In the genomic region with DNA sequence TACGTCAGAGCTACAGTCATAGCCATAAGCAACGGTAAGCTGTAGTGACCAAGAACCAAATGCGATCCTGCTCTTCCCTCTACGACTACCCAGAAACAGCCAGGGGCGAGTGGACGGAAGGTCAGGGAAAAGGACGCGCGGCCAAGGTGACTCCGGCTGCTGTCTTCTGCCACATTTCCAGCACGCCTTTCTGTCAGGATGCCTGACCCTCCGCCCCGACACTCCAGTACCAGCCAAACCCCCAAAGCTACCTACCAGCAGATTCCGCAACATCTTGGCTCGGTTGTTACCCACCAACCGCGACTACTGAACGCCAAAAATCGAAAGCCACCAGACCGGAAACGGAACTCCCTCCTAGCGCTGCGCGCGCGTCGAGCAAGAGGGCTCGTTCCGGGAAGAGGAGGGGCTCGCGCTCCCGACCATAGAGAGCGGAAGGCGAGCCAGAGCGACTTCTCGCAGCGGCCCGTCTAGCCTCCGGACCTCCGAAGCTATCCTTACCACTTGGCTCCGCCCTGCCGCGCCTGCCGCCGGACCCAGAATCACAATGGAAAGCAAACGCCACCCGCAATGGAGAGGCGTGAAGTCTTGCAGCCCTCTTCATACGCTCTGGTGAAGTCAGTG, we compare ENCODE assay signal across 8 mouse cellular contexts. TPM values are rescaled to one million over a fixed set of nuclear protein-coding genes. Genes with fewer than 3 reads are reported as not detected.
DNase-seq lines count a peak whose midpoint lies in the region; ATAC-seq and TF ChIP-seq lines count a peak whose summit lies in the region.

Gene Cox7a2, minus strand, starts transcription at position 494 of the 621 bp plus-strand sequence.

- H3K36me3 ChIP-seq in ES-Bruce4 (ENCODE audit: control insufficient read depth, insufficient read depth, low read length, poor library complexity, severe bottlenecking), result peaks cover 29% of the 10 kb centered on the region
- peaks cover 13% of the 10 kb centered on the region for H3K36me3 ChIP-seq in forebrain, embryonic 13.5 days (ENCODE audit: poor library complexity, severe bottlenecking)
- peaks cover 17% of the 10 kb centered on the region for H3K36me3 ChIP-seq in liver, postnatal 0 days (replicated peaks; ENCODE audit: insufficient read depth, low read length)
- H3K36me3 ChIP-seq in neural tube, embryonic 14.5 days (ENCODE audit: control insufficient read depth, insufficient read depth, low read length), result peaks cover 12% of the 10 kb centered on the region

- H3K4me1 ChIP-seq in ES-Bruce4 (ENCODE audit: control insufficient read depth, insufficient read depth, low read length), result peaks cover 2% of the 10 kb centered on the region
- peaks cover 20% of the 10 kb centered on the region for H3K4me1 ChIP-seq in forebrain, embryonic 13.5 days
- H3K4me1 ChIP-seq in liver, postnatal 0 days (ENCODE audit: insufficient read depth), result peaks cover 16% of the 10 kb centered on the region
- H3K4me1 ChIP-seq in neural tube, embryonic 14.5 days (ENCODE audit: control insufficient read depth, insufficient read depth, low read length), result peaks cover 8% of the 10 kb centered on the region; the same call in 1 of the 2 replicates

- TF ChIP-seq POLR2A in ES-Bruce4 (IDR thresholded peaks at IDR 0.05; ENCODE audit: insufficient read depth, low read length), result no peak

- intact Hi-C loops in heart, postnatal 10 days (cut with DNase I), result no loop called here

- TF ChIP-seq CTCF in ES-Bruce4 (IDR thresholded peaks at IDR 0.05; ENCODE audit: low read depth, low read length), result no peak
- TF ChIP-seq CTCF in liver, postnatal 0 days (IDR thresholded peaks at IDR 0.05; ENCODE audit: low read depth), result 0 out of 2 replicates have a peak, but pooled peaks have one; percentile 3

- H3K27me3 ChIP-seq in ES-Bruce4 (ENCODE audit: control insufficient read depth, insufficient read depth, low read length, poor library complexity, severe bottlenecking), result no peaks in the 10 kb centered on the region
- no peaks in the 10 kb centered on the region for H3K27me3 ChIP-seq in forebrain, embryonic 13.5 days
- H3K27me3 ChIP-seq in liver, postnatal 0 days (ENCODE audit: insufficient read depth, low read length), result no peaks in the 10 kb centered on the region
- H3K27me3 ChIP-seq in neural tube, embryonic 14.5 days (ENCODE audit: control insufficient read depth, insufficient read depth, low read length), result no peaks in the 10 kb centered on the region

- no peaks in the 10 kb centered on the region for H3K9me3 ChIP-seq in ES-Bruce4 (replicated peaks; ENCODE audit: control insufficient read depth, insufficient read depth, low read length, poor library complexity, severe bottlenecking)
- H3K9me3 ChIP-seq in forebrain, embryonic 13.5 days (replicated peaks), result no peaks in the 10 kb centered on the region
- no peaks in the 10 kb centered on the region for H3K9me3 ChIP-seq in liver, postnatal 0 days (ENCODE audit: low read length)
- no peaks in the 10 kb centered on the region for H3K9me3 ChIP-seq in neural tube, embryonic 14.5 days (ENCODE audit: control insufficient read depth, low read length)

- H3K4me2 ChIP-seq in forebrain, embryonic 13.5 days, result peak within 1 kb of the TSS; percentile 65
- peak within 1 kb of the TSS; percentile 79 for H3K4me2 ChIP-seq in liver, postnatal 0 days (ENCODE audit: low read depth, low read length)
- peak within 1 kb of the TSS; percentile 45 for H3K4me2 ChIP-seq in neural tube, embryonic 14.5 days (ENCODE audit: low read depth, low read length)

- WGBS in forebrain, embryonic 13.5 days, result under 1% methylated on average over 49 of the region's 49 CpGs
- under 1% methylated on average over 49 of the region's 49 CpGs for WGBS in large intestine, adult 2 months
- WGBS in liver, postnatal 0 days (ENCODE audit: insufficient replicate concordance), result under 1% methylated on average over 48 of the region's 49 CpGs
- under 1% methylated on average over 49 of the region's 49 CpGs for WGBS in neural tube, embryonic 14.5 days

- TF ChIP-seq EP300 in ES-Bruce4 (IDR thresholded peaks at IDR 0.05; ENCODE audit: insufficient read depth, low read depth, low read length), result 0 out of 2 replicates have a peak, but pooled peaks have one; percentile 20
- peak; percentile 58; the same call in 1 of the 2 replicates for TF ChIP-seq EP300 in liver, postnatal 0 days (IDR thresholded peaks at IDR 0.05; ENCODE audit: low read depth)

- H3K9ac ChIP-seq in ES-Bruce4 (ENCODE audit: low read depth, poor library complexity, severe bottlenecking), result peak within 1 kb of the TSS; percentile 67
- peak within 1 kb of the TSS; percentile 83 for H3K9ac ChIP-seq in forebrain, embryonic 13.5 days
- peak within 1 kb of the TSS; percentile 87 for H3K9ac ChIP-seq in liver, postnatal 0 days (replicated peaks)
- peak within 1 kb of the TSS; percentile 82 for H3K9ac ChIP-seq in neural tube, embryonic 14.5 days (replicated peaks; ENCODE audit: low read depth, low read length)

- peak within 1 kb of the TSS; percentile 42 for H3K27ac ChIP-seq in ES-Bruce4 (ENCODE audit: insufficient read depth, low read length)
- peak within 1 kb of the TSS; percentile 83 for H3K27ac ChIP-seq in forebrain, embryonic 13.5 days
- peak within 1 kb of the TSS; percentile 89 for H3K27ac ChIP-seq in liver, postnatal 0 days (ENCODE audit: low read depth)
- peak within 1 kb of the TSS; percentile 74 for H3K27ac ChIP-seq in neural tube, embryonic 14.5 days (ENCODE audit: low read depth, low read length)

- ATAC-seq in cerebellum, adult (ENCODE audit: insufficient number of reproducible peaks, low FRiP score, low TSS enrichment), result peak; percentile 99
- peak; percentile 100 for ATAC-seq in forebrain, embryonic 13.5 days
- ATAC-seq in liver, postnatal 0 days, result peak; percentile 100
- ATAC-seq in neural tube, embryonic 14.5 days (ENCODE audit: low read depth), result peak; percentile 99

- H3K4me3 ChIP-seq in ES-Bruce4 (ENCODE audit: low read depth, low read length), result peak within 1 kb of the TSS; percentile 99
- H3K4me3 ChIP-seq in forebrain, embryonic 13.5 days, result peak within 1 kb of the TSS; percentile 92
- peak within 1 kb of the TSS; percentile 84 for H3K4me3 ChIP-seq in liver, postnatal 0 days (ENCODE audit: low read depth, low read length)
- H3K4me3 ChIP-seq in neural tube, embryonic 14.5 days (ENCODE audit: low read depth, low read length), result peak within 1 kb of the TSS; percentile 81

- DNase-seq in heart, postnatal 10 days, result peak; percentile 97 to 98
- peak; percentile 87 for DNase-seq in large intestine, adult 2 months (ENCODE audit: low read depth, low spot score)
- DNase-seq in liver, postnatal 0 days, result peak; percentile 97
- peak; percentile 93 for DNase-seq in testis, postnatal 10 days (ENCODE audit: low spot score)

RNA-seq across cellular contexts. Expression of gene Cox7a2, which starts in this region (rescaled TPM):
- polyA plus RNA-seq in ES-Bruce4 (2011; ENCODE audit: insufficient read depth, insufficient read length, low read depth, missing spikeins), result 492 and 525 TPM in 2 replicates
- 755 and 828 TPM in 2 replicates for polyA plus RNA-seq in forebrain, embryonic 13.5 days (2015; fragmentation: Nextera tagmentation; extraction: Ambion mirVana)
- 1,000 to 10,000 TPM in 1 of 2 experiments, 100 to 1,000 TPM in 1; 975 to 1,016 TPM for total RNA-seq in heart, postnatal 10 days (2021)
- polyA plus RNA-seq in large intestine, adult 2 months (2012; rRNA removed), result 524 and 568 TPM in 2 replicates
- polyA plus RNA-seq in liver, postnatal 0 days (2015; fragmentation: Nextera tagmentation; extraction: Ambion mirVana), result 756 and 780 TPM in 2 replicates
- polyA plus RNA-seq in neural tube, embryonic 14.5 days (2014; fragmentation: Nextera tagmentation; extraction: Ambion mirVana), result 819 and 952 TPM in 2 replicates

Comparison
In these comparisons a context has a peak if more than half of its experiments do, and no peak if none do; other contexts are left out.
1. Peak in every context shown above with its lines: DNase-seq, ATAC-seq, H3K4me3 ChIP-seq and H3K27ac ChIP-seq.